Mouse (Mus musculus) thymus, adult 2 months (tissue): Measurements from ENCODE around the gene Sema4g. TPM values are rescaled to one million over a fixed set of nuclear protein-coding genes. Genes with fewer than 3 reads are reported as not detected.

Experiments
- DNase-seq: peaks from one replicate; pipeline ENCODE4 v3.0.0; 2021
- H3K27ac ChIP-seq: fragments of 200-500 bp; 2 replicates; pipeline ENCODE4 v1.5.1; 2012; ENCODE audit warnings: low read length, control low read depth; ENCODE audit not compliant: control insufficient read depth, insufficient read depth
- H3K27me3 ChIP-seq: fragments of 200-500 bp; 2 replicates; pipeline ENCODE4 v1.6.1; 2012; ENCODE audit warnings: mild to moderate bottlenecking, low read length, moderate library complexity, mixed read lengths; ENCODE audit not compliant: control insufficient read depth, insufficient read depth
- H3K36me3 ChIP-seq: fragments of 200-500 bp; 2 replicates; pipeline ENCODE4 v1.6.1; 2012; ENCODE audit warnings: mild to moderate bottlenecking, low read length, moderate library complexity; ENCODE audit not compliant: control insufficient read depth, insufficient read depth
- H3K4me1 ChIP-seq: fragments of 200-500 bp; replicated peaks from 2 replicates; pipeline ENCODE4 v1.6.1; 2012; ENCODE audit warnings: low read length; ENCODE audit not compliant: control insufficient read depth, insufficient read depth
- H3K4me3 ChIP-seq: fragments of 200-500 bp; 2 replicates; pipeline ENCODE4 v1.5.1; 2012; ENCODE audit warnings: mild to moderate bottlenecking, low read length, control low read depth, moderate library complexity; ENCODE audit not compliant: control insufficient read depth, insufficient read depth
- CTCF ChIP-seq: fragments of 200-500 bp; IDR thresholded peaks from 2 replicates; pipeline ENCODE4 v1.5.1; 2012; ENCODE audit warnings: mild to moderate bottlenecking, control low read depth, low read length, moderate library complexity, borderline replicate concordance; ENCODE audit not compliant: control insufficient read depth, poor library complexity, insufficient read depth; ENCODE audit errors: extremely low read depth
- POLR2A ChIP-seq: fragments of 200-500 bp; IDR thresholded peaks from 2 replicates; pipeline ENCODE4 v1.6.1; 2012; ENCODE audit warnings: mild to moderate bottlenecking, low read length, control low read depth, moderate library complexity; ENCODE audit not compliant: control insufficient read depth, poor library complexity, insufficient read depth; ENCODE audit errors: extremely low read depth
- WGBS: fragments of 180-500 bp; shearing (Covaris S2); methylation state at CpG from one replicate; pipeline ENCODE4 v1.1.7; 2018; 5-methylcytosine and 5-hydroxymethylcytosine counted together
- polyA plus RNA-seq: library from polyadenylated mRNA; depleted of rRNA; stranded (reverse); fragments of >200 nt; gene quantifications from 2 replicates; pipeline ENCODE4 v1.2.3, GENCODE M21; 2012

The Sema4g gene
- polyA plus RNA-seq, 1 experiment, result 13.7 TPM

DNA sequence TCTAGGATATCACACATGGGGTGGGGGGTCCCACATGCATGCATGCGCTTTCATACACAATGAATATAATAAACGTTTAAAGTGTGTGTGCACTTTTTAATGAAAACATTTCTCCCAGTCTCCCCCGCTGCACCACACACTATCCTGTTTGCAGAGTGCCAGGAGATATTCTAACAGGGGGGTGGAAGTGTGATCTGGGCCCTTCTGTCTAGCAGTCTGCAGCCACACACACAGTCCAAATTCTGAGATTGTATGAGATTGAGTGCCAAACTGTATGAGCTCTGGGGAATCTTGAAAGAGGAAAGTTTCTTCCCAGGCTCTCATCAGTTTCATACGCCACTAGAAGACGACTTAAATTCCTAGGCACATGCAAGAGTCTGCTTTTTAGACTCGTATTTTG is 1.1 kb upstream of the Sema4g start:
- peaks cover 4% of the 10 kb centered on the region; the same call in 1 of the 2 replicates for H3K36me3 ChIP-seq
- no peak for TF ChIP-seq CTCF
- TF ChIP-seq POLR2A, result no peak
- no peak for DNase-seq
- WGBS, result 84% methylated on average over 6 of the region's 6 CpGs
- H3K4me3 ChIP-seq, result no peak overlapping the region
- peaks cover 2% of the 10 kb centered on the region; the same call in 1 of the 2 replicates for H3K27me3 ChIP-seq
- peaks cover 19% of the 10 kb centered on the region for H3K4me1 ChIP-seq
- H3K27ac ChIP-seq, result no peak overlapping the region

GRCm38 (mm10) chr19:44988321-44988720 is 580 bp upstream of the Sema4g start:
- H3K4me1 ChIP-seq, result peaks cover 20% of the 10 kb centered on the region
- WGBS, result 69% methylated on average over 9 of the region's 9 CpGs
- TF ChIP-seq POLR2A (no peak), CTCF (no peak)
- peaks cover 1% of the 10 kb centered on the region; the same call in 1 of the 2 replicates for H3K36me3 ChIP-seq
- H3K27me3 ChIP-seq, result peaks cover 2% of the 10 kb centered on the region; the same call in 1 of the 2 replicates
- no peak overlapping the region for H3K4me3 ChIP-seq
- H3K27ac ChIP-seq, result no peak overlapping the region
- no peak for DNase-seq

DNA sequence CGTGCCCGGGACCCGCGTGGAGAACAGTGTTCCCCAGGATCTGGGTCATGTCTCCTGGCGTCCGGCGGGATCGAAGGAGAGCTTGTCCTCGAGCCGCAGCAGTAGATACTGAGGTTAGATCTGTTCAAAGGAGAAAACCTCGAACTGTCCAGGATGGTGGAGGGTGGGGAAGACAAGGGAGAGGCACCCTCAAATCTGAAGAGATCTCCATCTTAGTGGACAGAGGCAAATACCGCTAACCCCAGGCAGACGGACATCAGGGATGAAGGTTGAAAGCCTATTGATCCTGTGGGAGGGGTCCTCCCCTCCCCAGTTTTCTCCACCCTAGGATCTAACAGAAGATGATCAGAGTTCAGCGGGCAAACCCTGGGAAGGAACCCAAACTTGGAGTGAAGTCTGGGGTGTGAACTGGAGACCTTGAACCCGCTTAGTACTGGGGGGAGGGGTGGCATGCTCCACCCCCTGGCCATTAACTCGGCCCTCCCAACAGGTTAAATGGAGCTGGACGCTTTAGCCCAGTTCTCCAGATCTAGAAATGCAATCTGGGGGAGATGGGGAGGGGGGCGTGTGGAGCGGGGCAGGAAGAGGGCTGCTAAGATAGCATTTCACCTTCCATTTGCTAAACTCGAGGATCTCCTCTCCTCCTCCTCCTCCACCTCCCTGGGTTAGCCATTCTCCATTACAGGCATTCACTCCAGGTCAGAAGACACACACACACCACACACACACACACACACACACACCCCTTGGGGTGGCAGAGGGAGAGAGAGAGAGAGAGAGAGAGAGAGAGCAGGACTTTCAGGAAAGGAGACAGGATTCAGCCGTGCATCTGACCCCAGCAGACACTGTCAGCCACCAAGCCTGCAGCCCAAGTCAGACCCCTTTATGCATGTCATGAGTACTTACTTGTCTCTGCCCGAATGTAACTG is 930 bp downstream of the Sema4g start:
- Histone ChIP-seq H3K27ac (no peak overlapping the region), H3K4me3 (peak overlapping the region; percentile 43), H3K36me3 (no peaks in the 10 kb centered on the region), H3K27me3 (peaks cover 2% of the 10 kb centered on the region; the same call in 1 of the 2 replicates), H3K4me1 (peaks cover 20% of the 10 kb centered on the region)
- DNase-seq, result no peak
- TF ChIP-seq CTCF, result no peak
- no peak for TF ChIP-seq POLR2A
- 41% methylated on average over 22 of the region's 22 CpGs for WGBS

DNA sequence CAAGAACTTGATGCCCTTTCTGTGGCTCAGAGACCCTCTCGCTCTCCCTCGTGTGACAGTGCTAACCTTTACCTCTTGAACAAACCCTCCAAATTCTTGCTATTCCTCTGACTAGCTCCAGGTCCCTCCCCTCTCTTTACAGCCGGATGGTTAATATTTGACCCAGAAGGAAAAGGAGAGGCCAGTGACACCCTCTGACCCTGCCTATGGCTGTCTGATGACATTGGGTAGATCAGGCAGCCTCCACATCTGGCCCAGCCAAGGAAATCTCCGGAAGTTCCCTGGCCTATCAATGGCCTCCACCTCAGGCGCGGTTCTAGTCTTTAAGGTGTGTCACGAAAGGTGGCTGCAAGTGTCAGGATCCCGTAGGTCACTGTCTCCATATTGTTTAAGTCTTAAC is 2.1 kb downstream of the Sema4g start:
- no peaks in the 10 kb centered on the region for H3K36me3 ChIP-seq
- peaks cover 20% of the 10 kb centered on the region for H3K4me1 ChIP-seq
- no peak overlapping the region for H3K27ac ChIP-seq
- H3K27me3 ChIP-seq, result peaks cover 2% of the 10 kb centered on the region; the same call in 1 of the 2 replicates
- no peak for DNase-seq
- WGBS, result 93% methylated on average over 8 of the region's 8 CpGs
- no peak overlapping the region for H3K4me3 ChIP-seq
- no peak for TF ChIP-seq POLR2A
- no peak for TF ChIP-seq CTCF

GRCm38 (mm10) chr19:44992246-44992645 is 3.3 kb downstream of the Sema4g start:
- Histone ChIP-seq H3K4me1 (peaks cover 20% of the 10 kb centered on the region), H3K27ac (no peak overlapping the region), H3K27me3 (peaks cover 2% of the 10 kb centered on the region; the same call in 1 of the 2 replicates), H3K36me3 (no peaks in the 10 kb centered on the region), H3K4me3 (peak overlapping the region; percentile 43)
- no peak for DNase-seq
- 33% methylated on average over 7 of the region's 7 CpGs for WGBS
- TF ChIP-seq POLR2A, result no peak
- TF ChIP-seq CTCF, result no peak

GRCm38 (mm10) chr19:44992712-44993111 is 3.8 kb downstream of the Sema4g start:
- WGBS, result 55% methylated on average over 7 of the region's 7 CpGs
- H3K27ac ChIP-seq, result peak overlapping the region; percentile 2; the same call in 1 of the 2 replicates
- TF ChIP-seq POLR2A, result no peak
- no peak for TF ChIP-seq CTCF
- H3K4me3 ChIP-seq, result peak overlapping the region; percentile 43
- H3K4me1 ChIP-seq, result peaks cover 20% of the 10 kb centered on the region
- no peaks in the 10 kb centered on the region for H3K36me3 ChIP-seq
- DNase-seq, result no peak
- peaks cover 2% of the 10 kb centered on the region; the same call in 1 of the 2 replicates for H3K27me3 ChIP-seq
